Mouse (Mus musculus) C2C12 (cell line): Measurements from ENCODE around the gene Sugt1. TPM values are rescaled to one million over a fixed set of nuclear protein-coding genes. Genes with fewer than 3 reads are reported as not detected.

Experiments used
- H3K27me3 ChIP-seq: one replicate; pipeline ENCODE4 v1.6.1; 2011; ENCODE audit not compliant: control insufficient read depth, insufficient read depth, insufficient read length
- H3K36me3 ChIP-seq: one replicate; pipeline ENCODE4 v1.6.1; 2011; ENCODE audit not compliant: control insufficient read depth, insufficient read depth
- H3K4me3 ChIP-seq: one replicate; pipeline ENCODE4 v1.5.1; 2011; ENCODE audit warnings: mild to moderate bottlenecking, control low read depth; ENCODE audit not compliant: poor library complexity, insufficient read depth, severe bottlenecking
- H3K79me2 ChIP-seq: one replicate; pipeline ENCODE4 v1.6.1; 2011; ENCODE audit not compliant: control insufficient read depth, insufficient read depth
- H3K79me3 ChIP-seq: one replicate; pipeline ENCODE4 v1.6.1; 2011; ENCODE audit warnings: low read depth, control low read depth
- H3ac ChIP-seq: one replicate; pipeline ENCODE3; 2011; ENCODE audit warnings: low read depth; ENCODE audit not compliant: control insufficient read depth, insufficient read length
- CEBPB ChIP-seq: IDR thresholded peaks from one replicate; pipeline ENCODE4 v1.6.1; 2011; ENCODE audit warnings: low read depth, mild to moderate bottlenecking, control low read depth, moderate library complexity
- CTCF ChIP-seq: IDR thresholded peaks from one replicate; pipeline ENCODE4 v1.5.1; 2011; ENCODE audit not compliant: control insufficient read depth, insufficient read depth, insufficient read length
- FOSL1 ChIP-seq: IDR thresholded peaks from one replicate; pipeline ENCODE4 v1.8.0; 2011; ENCODE audit warnings: mild to moderate bottlenecking, low read length; ENCODE audit not compliant: poor library complexity, insufficient read depth, severe bottlenecking
- MAX ChIP-seq: IDR thresholded peaks from one replicate; pipeline ENCODE4 v1.6.1; 2011; ENCODE audit warnings: mild to moderate bottlenecking, control low read depth
- MYOD1 ChIP-seq: IDR thresholded peaks from one replicate; pipeline ENCODE4 v1.6.1; 2011; ENCODE audit warnings: low read depth; ENCODE audit not compliant: control insufficient read depth, insufficient read length
- MYOG ChIP-seq: IDR thresholded peaks from one replicate; pipeline ENCODE4 v1.6.1; 2011; ENCODE audit not compliant: control insufficient read depth, insufficient read length; ENCODE audit errors: extremely low read depth
- USF1 ChIP-seq: IDR thresholded peaks from one replicate; pipeline ENCODE4 v1.6.1; 2011; ENCODE audit warnings: low read depth, mild to moderate bottlenecking, control low read depth, moderate library complexity
- polyA plus RNA-seq: library from polyadenylated mRNA; unstranded; fragments of >200 nt; fragmentation: generic; extraction: Trizol; gene quantifications from one replicate; pipeline ENCODE4 v1.2.1, GENCODE M21; 2012; ENCODE audit warnings: missing spikeins

The Sugt1 gene
- polyA plus RNA-seq, 1 experiment: 68.8 TPM

DNA sequence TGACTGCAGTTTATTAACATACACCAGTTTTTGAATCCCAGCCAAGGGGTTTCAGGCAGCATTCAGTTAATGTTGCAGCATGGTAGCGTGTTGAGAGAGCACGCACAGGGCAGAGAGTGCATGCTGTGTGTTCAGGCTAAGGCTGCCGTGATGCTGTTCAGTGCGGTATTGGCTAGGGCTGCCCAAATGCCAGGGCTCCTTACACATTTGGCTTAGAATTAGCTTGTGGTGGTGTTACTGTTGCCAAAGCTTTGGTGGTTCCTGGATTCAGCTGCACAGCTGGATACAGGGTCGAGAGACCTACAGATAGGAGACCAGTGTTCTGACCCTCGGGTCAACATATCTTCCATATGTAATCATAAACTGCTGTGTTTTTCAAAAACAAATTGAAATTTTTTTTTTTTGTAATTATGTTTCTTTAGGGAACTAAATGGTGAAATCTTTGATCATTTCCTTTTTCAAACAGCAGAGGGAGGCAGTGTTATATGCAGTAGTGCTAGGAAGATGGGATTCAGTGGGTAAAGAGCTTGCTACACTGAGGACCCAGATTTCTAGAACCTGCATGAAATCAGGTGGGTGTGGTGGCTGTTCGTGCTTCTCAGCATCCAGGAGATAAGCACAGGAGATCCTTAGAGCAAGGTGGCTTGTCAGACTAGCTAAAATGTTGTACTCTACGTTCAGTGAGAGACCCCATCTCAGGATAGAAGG, 29.8 kb downstream of the Sugt1 start:
- H3K27me3 ChIP-seq: no peaks in the 10 kb centered on the region
- H3K79me3 ChIP-seq: no peaks in the 10 kb centered on the region
- H3K4me3 ChIP-seq: no peak overlapping the region
- H3K36me3 ChIP-seq: peaks cover 81% of the 10 kb centered on the region
- no peak overlapping the region for H3ac ChIP-seq
- TF ChIP-seq CEBPB: no peak
- no peak for TF ChIP-seq MYOG
- no peak for TF ChIP-seq FOSL1
- no peak for TF ChIP-seq MYOD1
- TF ChIP-seq USF1: no peak
- no peak for TF ChIP-seq MAX
- no peak for TF ChIP-seq CTCF
- H3K79me2 ChIP-seq: no peaks in the 10 kb centered on the region

DNA sequence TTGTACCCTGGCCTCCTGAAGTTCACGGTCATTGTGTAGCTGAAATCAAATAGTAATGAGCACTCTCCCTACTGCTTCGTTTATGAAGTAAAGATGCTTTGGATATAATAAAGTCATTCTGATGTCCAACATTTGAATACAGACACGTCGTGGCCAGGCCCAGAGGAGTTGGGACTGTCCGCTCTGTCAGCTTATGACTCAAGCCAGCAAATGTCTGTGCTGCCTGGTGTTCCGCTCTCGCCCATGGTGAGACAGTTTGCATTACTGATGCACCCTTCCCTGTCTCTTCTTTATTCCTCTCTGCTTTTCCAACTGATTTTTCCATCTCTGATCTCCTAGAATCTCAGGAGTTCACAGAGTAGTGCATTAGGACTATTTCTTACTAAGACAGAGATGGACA, 32.3 kb downstream of the Sugt1 start:
- H3ac ChIP-seq: no peak overlapping the region
- H3K36me3 ChIP-seq: peaks cover 78% of the 10 kb centered on the region
- no peaks in the 10 kb centered on the region for H3K79me2 ChIP-seq
- TF ChIP-seq MAX: no peak
- no peak for TF ChIP-seq FOSL1
- no peak for TF ChIP-seq CEBPB
- no peak for TF ChIP-seq USF1
- TF ChIP-seq CTCF: no peak
- TF ChIP-seq MYOG: no peak
- TF ChIP-seq MYOD1: no peak
- H3K79me3 ChIP-seq: no peaks in the 10 kb centered on the region
- H3K27me3 ChIP-seq: no peaks in the 10 kb centered on the region
- H3K4me3 ChIP-seq: no peak overlapping the region

DNA sequence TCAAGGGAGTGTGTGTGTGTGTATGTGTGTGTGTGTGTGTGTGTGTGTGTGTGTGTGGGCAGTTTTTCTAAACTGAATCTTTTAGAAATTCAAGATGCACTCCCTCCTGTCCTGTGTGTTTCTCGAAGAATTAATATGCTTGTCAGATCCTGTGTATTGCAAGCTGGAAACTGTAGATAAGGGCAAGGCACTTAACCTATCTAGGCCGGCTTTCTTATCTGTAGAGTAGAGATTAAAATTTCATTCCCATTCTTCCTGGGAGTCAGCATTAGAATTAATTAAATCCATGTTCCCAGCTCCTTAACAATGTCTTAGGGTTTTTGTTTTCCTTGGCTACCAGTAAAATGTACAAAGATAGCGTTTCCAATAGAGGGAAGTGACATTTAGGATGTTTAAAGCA, 33.7 kb downstream of the Sugt1 start:
- Histone ChIP-seq H3ac (no peak overlapping the region), H3K79me2 (no peaks in the 10 kb centered on the region), H3K4me3 (no peak overlapping the region), H3K36me3 (peaks cover 83% of the 10 kb centered on the region), H3K27me3 (no peaks in the 10 kb centered on the region), H3K79me3 (no peaks in the 10 kb centered on the region)
- TF ChIP-seq MYOD1: no peak
- TF ChIP-seq CEBPB: no peak

DNA sequence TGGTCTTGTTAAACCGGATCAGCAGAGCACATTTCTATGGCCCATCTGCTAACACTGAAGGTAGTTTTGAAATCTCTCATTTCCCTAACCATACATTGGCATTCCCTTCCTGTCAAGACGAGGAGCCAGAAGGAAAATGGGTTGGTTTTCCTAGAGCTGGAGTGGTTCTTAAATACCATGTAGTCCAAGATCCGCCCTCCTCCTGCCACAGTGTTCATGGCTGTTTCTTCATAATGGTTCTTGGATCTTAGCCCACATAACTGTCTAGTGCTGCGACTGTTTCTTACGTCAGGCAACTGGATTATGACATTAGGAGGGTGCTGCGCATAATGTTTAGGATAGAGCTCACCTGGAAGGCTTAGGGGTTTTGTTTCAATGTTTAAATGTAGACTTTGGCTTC, 44.8 kb downstream of the Sugt1 start:
- Histone ChIP-seq H3K4me3 (no peak overlapping the region), H3K27me3 (no peaks in the 10 kb centered on the region), H3K79me2 (no peaks in the 10 kb centered on the region), H3ac (no peak overlapping the region), H3K79me3 (no peaks in the 10 kb centered on the region), H3K36me3 (peaks cover 34% of the 10 kb centered on the region)
- no peak for TF ChIP-seq MAX
- TF ChIP-seq CTCF: no peak
- no peak for TF ChIP-seq MYOG
- TF ChIP-seq USF1: no peak
- TF ChIP-seq CEBPB: no peak
- no peak for TF ChIP-seq MYOD1
- TF ChIP-seq FOSL1: no peak

DNA sequence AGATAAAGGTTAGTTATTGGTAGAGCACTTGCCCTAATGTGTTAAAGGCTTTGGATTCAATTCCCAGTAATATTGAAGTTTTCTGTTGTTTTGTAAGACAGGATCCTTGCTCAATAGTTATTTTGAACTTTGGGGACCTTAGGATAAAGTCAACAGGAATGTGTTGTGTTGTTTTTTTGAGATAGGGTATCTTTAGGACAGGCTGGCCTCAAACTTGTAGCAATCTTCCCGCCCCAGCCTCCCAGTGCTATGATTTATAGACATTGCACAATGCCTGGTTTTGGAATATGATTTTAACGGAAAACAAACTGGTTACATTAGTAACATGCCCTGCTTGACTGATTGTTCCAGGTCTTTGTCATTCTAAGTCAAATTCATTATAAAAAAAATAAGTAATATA, 45.7 kb downstream of the Sugt1 start:
- Histone ChIP-seq H3K27me3 (no peaks in the 10 kb centered on the region), H3K79me2 (no peaks in the 10 kb centered on the region)
- TF ChIP-seq MYOD1: no peak
- TF ChIP-seq CTCF: no peak
- no peak for TF ChIP-seq FOSL1
- TF ChIP-seq MAX: no peak
- TF ChIP-seq USF1: no peak
- no peak for TF ChIP-seq CEBPB
- no peak for TF ChIP-seq MYOG

DNA sequence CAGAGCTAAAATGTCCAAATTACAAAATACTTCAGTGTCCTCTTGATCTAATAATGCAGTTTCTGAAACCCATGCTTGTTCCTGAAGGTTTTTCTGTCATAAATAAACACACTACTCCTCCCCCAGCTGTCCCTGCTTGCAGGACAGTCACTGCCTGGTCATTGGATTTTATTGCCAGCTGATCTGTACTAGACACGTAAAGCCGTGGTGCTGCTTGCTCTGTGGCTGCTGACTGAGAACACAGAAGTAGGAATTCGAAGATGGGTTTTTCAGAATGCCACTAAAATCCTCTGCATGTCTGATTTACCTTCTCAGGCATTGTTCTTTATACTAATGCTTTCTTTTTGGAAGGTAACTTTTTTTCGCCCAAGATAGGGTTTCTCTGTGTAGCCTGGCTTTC, 49.3 kb downstream of the Sugt1 start:
- Histone ChIP-seq H3ac (no peak overlapping the region), H3K4me3 (no peak overlapping the region), H3K79me3 (no peaks in the 10 kb centered on the region), H3K79me2 (no peaks in the 10 kb centered on the region), H3K27me3 (peaks cover 3% of the 10 kb centered on the region), H3K36me3 (peaks cover under 1% of the 10 kb centered on the region)
- TF ChIP-seq USF1 (no peak), MYOG (no peak), CEBPB (no peak), MYOD1 (no peak), MAX (no peak), CTCF (no peak), FOSL1 (no peak)

More for the DNA sequence above, 45.7 kb downstream of the Sugt1 start:
- H3K4me3 ChIP-seq: no peak overlapping the region
- no peak overlapping the region for H3ac ChIP-seq
- H3K79me3 ChIP-seq: no peaks in the 10 kb centered on the region
- peaks cover 28% of the 10 kb centered on the region for H3K36me3 ChIP-seq
